Mouse (Mus musculus) embryonic fibroblast, embryonic 13.5 days (primary cell): Measurements from ENCODE around the gene Gpd1.

ENCODE experiments used
- CTCF ChIP-seq: IDR thresholded peaks from 2 replicates; pipeline ENCODE4 v1.5.1; 2011; ENCODE audit warnings: mild to moderate bottlenecking, control low read depth, low read length, moderate library complexity, borderline replicate concordance; ENCODE audit not compliant: insufficient read depth
- POLR2A ChIP-seq: IDR thresholded peaks from 2 replicates; pipeline ENCODE4 v1.6.1; 2011; ENCODE audit warnings: low read depth, mild to moderate bottlenecking, control low read depth, low read length, moderate library complexity

GRCm38 (mm10) chr15:99719865-99720264 is 2.5 kb downstream of the Gpd1 start:
- TF ChIP-seq POLR2A = no peak
- TF ChIP-seq CTCF = no peak
